In genomic region chr2:37776016-37776415, GRCm38 (mm10) we compare ENCODE assay signal across 8 mouse cellular contexts. TPM values are rescaled to one million over a fixed set of nuclear protein-coding genes. Genes with fewer than 3 reads are reported as not detected.
DNase-seq lines count a peak whose midpoint lies in the region; ATAC-seq and TF ChIP-seq lines count a peak whose summit lies in the region.

Gene Crb2, plus strand, starts transcription at chr2:37776249.

- peak; percentile 27 for ATAC-seq in lung, embryonic 14.5 days (ENCODE audit: insufficient read depth)
- peak; percentile 15; the same call in 1 of the 2 replicates for ATAC-seq in forebrain, embryonic 14.5 days
- no peak for ATAC-seq in liver, embryonic 13.5 days (ENCODE audit: low read depth)
- ATAC-seq in stomach, postnatal 0 days (ENCODE audit: low FRiP score, low TSS enrichment) = no peak
- ATAC-seq in CD4-positive, CD25-positive, alpha-beta regulatory T cell, adult 4 months = no peak

- H3K9me3 ChIP-seq in lung, embryonic 14.5 days (ENCODE audit: low read depth, low read length) = no peaks in the 10 kb centered on the region
- H3K9me3 ChIP-seq in forebrain, embryonic 14.5 days (replicated peaks; ENCODE audit: control insufficient read depth, low read length) = no peaks in the 10 kb centered on the region
- no peaks in the 10 kb centered on the region for H3K9me3 ChIP-seq in liver, embryonic 13.5 days (replicated peaks)
- H3K9me3 ChIP-seq in stomach, postnatal 0 days (ENCODE audit: control insufficient read depth, low read length) = no peaks in the 10 kb centered on the region

- TF ChIP-seq POLR2A in lung, adult 2 months (IDR thresholded peaks at IDR 0.05; ENCODE audit: borderline replicate concordance, extremely low read depth, low read depth, low read length) = no peak

- peak within 1 kb of the TSS; percentile 30; the same call in 1 of the 2 replicates for H3K9ac ChIP-seq in lung, embryonic 14.5 days
- H3K9ac ChIP-seq in forebrain, embryonic 14.5 days (ENCODE audit: low read length) = peak within 1 kb of the TSS; percentile 69
- peak within 1 kb of the TSS; percentile 44 for H3K9ac ChIP-seq in liver, embryonic 13.5 days
- H3K9ac ChIP-seq in stomach, postnatal 0 days (ENCODE audit: low read length) = peak within 1 kb of the TSS; percentile 43; the same call in 1 of the 2 replicates

- no peak within 1 kb of the TSS for H3K27ac ChIP-seq in lung, embryonic 14.5 days (ENCODE audit: low read depth)
- H3K27ac ChIP-seq in forebrain, embryonic 14.5 days (ENCODE audit: low read depth, low read length) = peak within 1 kb of the TSS; percentile 65
- no peak within 1 kb of the TSS for H3K27ac ChIP-seq in liver, embryonic 13.5 days
- H3K27ac ChIP-seq in stomach, postnatal 0 days (replicated peaks) = no peak within 1 kb of the TSS

- WGBS in lung, embryonic 14.5 days = 5% methylated on average over 18 of the region's 18 CpGs
- WGBS in lung, adult 2 months = 25% methylated on average over 18 of the region's 18 CpGs
- 1% methylated on average over 15 of the region's 18 CpGs for WGBS in forebrain, embryonic 14.5 days
- 9% methylated on average over 18 of the region's 18 CpGs for WGBS in liver, embryonic 13.5 days (ENCODE audit: insufficient replicate concordance)
- WGBS in stomach, postnatal 0 days = 10% methylated on average over 16 of the region's 18 CpGs

- no peak for TF ChIP-seq EP300 in stomach, postnatal 0 days (optimal IDR thresholded peaks at IDR 0.05)

- H3K4me2 ChIP-seq in lung, embryonic 14.5 days = peak within 1 kb of the TSS; percentile 58
- H3K4me2 ChIP-seq in forebrain, embryonic 14.5 days (ENCODE audit: low read length) = peak within 1 kb of the TSS; percentile 61
- H3K4me2 ChIP-seq in liver, embryonic 13.5 days = peak within 1 kb of the TSS; percentile 56
- peak within 1 kb of the TSS; percentile 46 for H3K4me2 ChIP-seq in stomach, postnatal 0 days (replicated peaks; ENCODE audit: low read depth)

- TF ChIP-seq CTCF in lung, embryonic 14.5 days (IDR thresholded peaks at IDR 0.05; ENCODE audit: low read depth) = no peak
- no peak for TF ChIP-seq CTCF in lung, adult 2 months (IDR thresholded peaks at IDR 0.05; ENCODE audit: insufficient read depth, low read length)
- TF ChIP-seq CTCF in stomach, postnatal 0 days (IDR thresholded peaks at IDR 0.05; ENCODE audit: low read depth) = no peak

- DNase-seq in lung, embryonic 14.5 days = peak; percentile 60
- DNase-seq in lung, adult 2 months = no peak
- DNase-seq in forebrain, embryonic 14.5 days (ENCODE audit: low spot score) = peak; percentile 61
- DNase-seq in liver, embryonic 13.5 days = no peak
- DNase-seq in stomach, postnatal 0 days (ENCODE audit: low spot score) = peak; percentile 40
- no peak for DNase-seq in frontal cortex, postnatal 25 days (ENCODE audit: low spot score in 2 of 2)
- DNase-seq in urinary bladder, postnatal 14 days (ENCODE audit: low spot score) = no peak

- H3K36me3 ChIP-seq in lung, embryonic 14.5 days (ENCODE audit: insufficient read depth) = no peaks in the 10 kb centered on the region
- no peaks in the 10 kb centered on the region for H3K36me3 ChIP-seq in forebrain, embryonic 14.5 days (ENCODE audit: control insufficient read depth, insufficient read depth, low read length)
- no peaks in the 10 kb centered on the region for H3K36me3 ChIP-seq in liver, embryonic 13.5 days
- H3K36me3 ChIP-seq in stomach, postnatal 0 days (ENCODE audit: control insufficient read depth, insufficient read depth, low read length) = no peaks in the 10 kb centered on the region

- H3K4me3 ChIP-seq in lung, embryonic 14.5 days (ENCODE audit: low read depth, low read length) = peak within 1 kb of the TSS; percentile 28
- H3K4me3 ChIP-seq in lung, adult 2 months (replicated peaks; ENCODE audit: extremely low read depth, low read depth, low read length) = no peak within 1 kb of the TSS
- H3K4me3 ChIP-seq in forebrain, embryonic 14.5 days (ENCODE audit: low read depth, low read length) = peak within 1 kb of the TSS; percentile 39
- peak within 1 kb of the TSS; percentile 30 for H3K4me3 ChIP-seq in liver, embryonic 13.5 days (replicated peaks)
- peak within 1 kb of the TSS; percentile 18 for H3K4me3 ChIP-seq in stomach, postnatal 0 days (ENCODE audit: low read depth, low read length)

- no peaks in the 10 kb centered on the region for H3K27me3 ChIP-seq in lung, embryonic 14.5 days (ENCODE audit: insufficient read depth, low read length)
- H3K27me3 ChIP-seq in forebrain, embryonic 14.5 days (replicated peaks; ENCODE audit: control insufficient read depth, insufficient read depth, low read length) = no peaks in the 10 kb centered on the region
- peaks cover 45% of the 10 kb centered on the region for H3K27me3 ChIP-seq in liver, embryonic 13.5 days
- H3K27me3 ChIP-seq in stomach, postnatal 0 days (ENCODE audit: control insufficient read depth, insufficient read depth, low read length) = peaks cover 4% of the 10 kb centered on the region; the same call in 1 of the 2 replicates

- H3K4me1 ChIP-seq in lung, embryonic 14.5 days (ENCODE audit: insufficient read depth) = no peaks in the 10 kb centered on the region
- H3K4me1 ChIP-seq in lung, adult 2 months (ENCODE audit: control insufficient read depth, insufficient read depth, low read length) = peaks cover 5% of the 10 kb centered on the region; the same call in 1 of the 2 replicates
- peaks cover 43% of the 10 kb centered on the region for H3K4me1 ChIP-seq in forebrain, embryonic 14.5 days (ENCODE audit: control insufficient read depth, insufficient read depth, low read length)
- H3K4me1 ChIP-seq in liver, embryonic 13.5 days (replicated peaks) = peaks cover 51% of the 10 kb centered on the region
- H3K4me1 ChIP-seq in stomach, postnatal 0 days (replicated peaks; ENCODE audit: control insufficient read depth, insufficient read depth) = peaks cover 3% of the 10 kb centered on the region; the same call in 1 of the 2 replicates

RNA-seq across cellular contexts. Expression of gene Crb2, which starts in this region (rescaled TPM):
- 1.5 and 1.8 TPM in 2 replicates for polyA plus RNA-seq in lung, embryonic 14.5 days (2014; fragmentation: Nextera tagmentation; extraction: Ambion mirVana)
- 1.7 and 2.4 TPM in 2 replicates for polyA plus RNA-seq in lung, adult 2 months (2012; rRNA removed)
- 4.0 and 4.2 TPM in 2 replicates for polyA plus RNA-seq in forebrain, embryonic 14.5 days (2014; fragmentation: Nextera tagmentation; extraction: Ambion mirVana)
- 0.39 and 0.46 TPM in 2 replicates for polyA plus RNA-seq in liver, embryonic 13.5 days (2015; fragmentation: Nextera tagmentation; extraction: Ambion mirVana)
- polyA plus RNA-seq in stomach, postnatal 0 days (2015; fragmentation: Nextera tagmentation; extraction: Ambion mirVana) = 0.47 and 0.74 TPM in 2 replicates
- under 1 TPM in 1 of 2 experiments, not detected in 1; 0.28 TPM for polyA plus RNA-seq in CD4-positive, CD25-positive, alpha-beta regulatory T cell, adult 4 months (2017; shearing (Covaris generic))

Comparison
In these comparisons a context has a peak if more than half of its experiments do, and no peak if none do; other contexts are left out.
1. DNase-seq: peak in lung, embryonic 14.5 days (single experiment) and forebrain, embryonic 14.5 days (single experiment); none in lung, adult 2 months (single experiment), liver, embryonic 13.5 days (single experiment), frontal cortex, postnatal 25 days (0 of 2) and urinary bladder, postnatal 14 days (single experiment).
2. Peak in DNase-seq, H3K4me3 ChIP-seq, H3K9ac ChIP-seq and H3K4me2 ChIP-seq in stomach, postnatal 0 days; RNA of the gene not detected or under 1 TPM.
3. ATAC-seq: peak in lung, embryonic 14.5 days (single experiment) and forebrain, embryonic 14.5 days (single experiment); none in liver, embryonic 13.5 days (single experiment), stomach, postnatal 0 days (single experiment) and CD4-positive, CD25-positive, alpha-beta regulatory T cell, adult 4 months (single experiment).
4. Peak in every context shown above with its lines, with median percentiles within 50 percentile points of each other: H3K4me2 ChIP-seq and H3K9ac ChIP-seq.